Mouse (Mus musculus) heart, postnatal 36 days (tissue): ENCODE data around the gene Dapk3. TPM values are rescaled to one million over a fixed set of nuclear protein-coding genes. Genes with fewer than 3 reads are reported as not detected.
"Not testable (repeated sequence)": the region's sequence is repeated elsewhere in the genome, so short reads cannot be mapped to it uniquely, and the experiment has no call there.

Experiments
- DNase-seq, 2 experiments: peaks; one replicate each; pipeline ENCODE4 v3.0.0; 2021 to 2022
- intact Hi-C: fragments of 180-260 bp; cut with DNase I; formaldehyde crosslinking; loops from one replicate; pipeline ENCODE4 v1.15.1; 2025
- total RNA-seq, 2 experiments: library from RNA; stranded (reverse); gene quantifications; 2 replicates each; pipeline ENCODE4 v1.2.3; 2021

Dapk3 gene
- total RNA-seq, 2 experiments from 2014 or later, result 31.0 to 31.3 TPM

- DNase-seq, result peak; percentile 58 to 68
- intact Hi-C loops, result no loop called here
These were observed 38.1 kb upstream of the Dapk3 start for GRCm38 (mm10) chr10:81144667-81145066.

DNA sequence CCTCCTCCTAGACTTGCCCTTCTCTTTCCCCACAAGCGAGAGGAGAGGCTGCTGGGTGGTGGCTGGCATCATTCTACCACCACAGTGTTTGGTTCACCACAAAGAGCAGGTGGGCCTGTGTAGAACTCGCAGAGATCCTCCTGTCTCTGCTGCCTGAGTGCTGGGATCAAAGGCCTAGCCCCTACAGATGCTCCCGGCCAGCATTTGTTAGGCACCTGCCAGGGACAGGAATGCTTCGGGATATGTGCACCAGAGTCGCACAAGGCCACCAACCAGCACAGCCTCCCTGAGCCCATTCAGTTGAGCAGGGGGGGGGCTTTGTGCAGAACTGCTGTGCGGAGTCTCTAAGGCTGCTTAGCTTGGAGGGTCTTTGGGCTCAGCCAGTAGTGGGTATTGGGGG is 37.5 kb upstream of the Dapk3 start:
- intact Hi-C loops, result no loop called here
- DNase-seq, result no peak

GRCm38 (mm10) chr10:81145778-81146177 is 37.0 kb upstream of the Dapk3 start:
- DNase-seq, result no peak
- intact Hi-C loops, result loop anchor here (2.0 kb wide), 1 partner anchor 19 kb away; no protein-coding TSS in a partner anchor

DNA sequence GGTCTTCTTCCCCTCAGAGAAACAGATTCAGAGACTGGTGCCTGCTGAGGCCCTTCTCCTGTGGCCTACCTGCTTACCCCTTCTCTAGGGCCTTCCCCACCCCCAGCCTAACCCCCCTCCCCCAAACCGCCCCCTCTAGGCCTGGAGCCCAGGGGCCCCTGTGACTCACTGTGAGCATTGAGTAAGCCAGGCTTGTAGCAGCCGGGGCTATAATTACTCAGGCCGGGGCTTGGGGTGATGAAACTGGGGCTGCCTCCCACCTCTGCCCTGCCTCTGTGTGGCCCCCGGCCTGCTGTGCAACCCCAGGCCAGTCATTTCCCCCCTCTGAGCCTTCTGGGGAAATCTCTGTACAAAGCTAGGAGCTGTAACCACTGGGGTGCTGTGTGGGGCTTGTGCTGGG is 36.5 kb upstream of the Dapk3 start:
- intact Hi-C loops, result loop anchor here (2.0 kb wide), 1 partner anchor 19 kb away; no protein-coding TSS in a partner anchor
- no peak for DNase-seq

GRCm38 (mm10) chr10:81151261-81151660 is 31.5 kb upstream of the Dapk3 start:
- intact Hi-C loops, result no loop called here

GRCm38 (mm10) chr10:81152609-81153008 is 30.2 kb upstream of the Dapk3 start:
- intact Hi-C loops, result no loop called here
- DNase-seq, result no peak

More at GRCm38 (mm10) chr10:81151261-81151660, 31.5 kb upstream of the Dapk3 start:
- DNase-seq, result no peak

DNA sequence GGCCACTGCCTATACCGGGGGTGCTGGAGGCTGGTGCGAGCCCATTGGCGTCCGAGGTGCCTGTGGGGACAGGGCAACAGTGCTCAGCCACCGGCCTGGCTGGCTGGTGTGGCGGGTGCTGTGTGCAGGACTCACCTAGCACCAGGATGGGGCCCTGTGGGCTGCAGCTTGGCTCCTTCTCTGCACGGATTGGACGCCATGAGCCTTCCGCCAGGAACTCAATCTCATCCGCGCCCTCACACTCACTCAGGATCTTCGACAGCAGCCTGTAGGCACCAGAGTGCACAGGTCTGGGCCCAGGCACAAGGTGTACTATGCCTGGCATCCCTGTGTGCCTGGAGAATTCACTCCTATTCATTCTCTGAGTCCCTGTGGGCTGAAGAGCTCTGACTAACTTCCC is 28.5 kb upstream of the Dapk3 start:
- no peak for DNase-seq
- intact Hi-C loops, result no loop called here

DNA sequence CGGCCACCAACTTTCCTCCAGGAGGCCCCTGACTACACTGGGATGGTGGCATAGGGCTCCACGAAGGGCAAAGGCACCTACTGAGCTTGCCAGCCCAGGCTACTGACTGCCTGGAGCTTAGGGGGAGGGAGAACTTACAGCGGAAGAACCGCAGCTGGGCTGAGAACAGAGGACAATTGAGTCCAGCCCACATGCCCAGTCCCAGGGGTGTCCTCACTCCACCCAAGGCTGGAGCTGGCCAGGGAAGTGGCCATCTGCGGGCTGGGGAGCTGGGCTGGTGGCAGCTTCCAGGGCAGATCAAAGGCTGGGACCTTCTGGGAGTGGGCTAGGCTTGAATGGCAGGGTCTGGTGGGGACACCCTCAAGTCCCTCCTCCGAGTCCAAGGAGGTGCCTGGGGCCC is 28.1 kb upstream of the Dapk3 start:
- intact Hi-C loops, result no loop called here
- no peak for DNase-seq

DNA sequence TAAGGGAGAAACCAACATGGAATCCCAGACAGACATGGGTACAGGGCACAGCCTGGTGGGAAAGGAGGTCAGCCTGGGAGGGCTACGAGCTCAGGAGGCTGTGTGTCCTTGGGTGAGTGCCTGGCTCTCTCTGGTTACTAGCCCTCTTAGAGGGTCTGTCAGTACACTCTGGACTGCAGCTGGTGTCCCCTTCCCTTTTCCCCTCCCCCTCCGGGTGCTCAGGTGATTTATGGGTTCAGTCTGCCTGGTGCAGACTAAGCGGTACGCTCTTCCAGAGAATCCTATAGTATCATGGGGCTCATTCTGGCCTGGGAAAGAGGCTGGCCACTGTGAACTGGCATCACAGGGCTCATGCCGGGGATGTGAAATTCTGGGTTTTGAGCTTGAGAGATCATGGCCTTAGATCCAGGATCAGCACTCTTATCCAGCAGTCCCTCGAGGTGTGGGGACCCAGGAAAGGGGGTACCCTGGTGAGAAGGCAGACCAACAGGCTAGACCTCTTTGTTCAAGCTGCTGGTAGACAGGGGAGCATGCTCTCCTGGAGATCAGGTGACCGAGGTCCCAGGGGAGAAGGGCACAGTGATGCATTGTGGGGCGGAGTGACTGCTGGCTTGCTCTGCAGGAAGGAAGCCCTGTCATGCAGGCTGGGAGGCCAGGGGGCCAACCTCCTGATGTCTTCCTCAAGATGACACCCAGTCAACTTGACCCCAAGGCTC is 21.0 kb upstream of the Dapk3 start:
- intact Hi-C loops, result loop anchor here (5.0 kb wide), 1 partner anchor 139 kb away; no protein-coding TSS in a partner anchor
- no peak for DNase-seq

DNA sequence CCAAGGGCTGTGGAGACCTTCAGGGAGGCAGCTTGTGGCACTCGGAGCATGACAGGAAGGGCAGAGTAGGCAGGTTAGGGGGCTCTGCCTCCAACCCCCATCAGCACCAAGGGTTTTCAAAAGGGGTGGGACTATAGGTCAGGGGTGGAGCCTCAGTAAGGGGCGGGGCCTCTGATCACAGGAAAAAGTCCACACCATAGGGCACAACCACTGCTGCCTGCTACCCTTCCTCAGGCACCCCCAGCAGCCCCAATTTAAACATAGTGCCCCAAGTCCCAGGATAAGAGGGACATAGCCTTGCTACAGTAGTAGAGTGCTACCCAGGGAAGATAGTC is 20.5 kb upstream of the Dapk3 start:
- intact Hi-C loops, result loop anchor here (5.0 kb wide), 1 partner anchor 140 kb away; no protein-coding TSS in a partner anchor

DNA sequence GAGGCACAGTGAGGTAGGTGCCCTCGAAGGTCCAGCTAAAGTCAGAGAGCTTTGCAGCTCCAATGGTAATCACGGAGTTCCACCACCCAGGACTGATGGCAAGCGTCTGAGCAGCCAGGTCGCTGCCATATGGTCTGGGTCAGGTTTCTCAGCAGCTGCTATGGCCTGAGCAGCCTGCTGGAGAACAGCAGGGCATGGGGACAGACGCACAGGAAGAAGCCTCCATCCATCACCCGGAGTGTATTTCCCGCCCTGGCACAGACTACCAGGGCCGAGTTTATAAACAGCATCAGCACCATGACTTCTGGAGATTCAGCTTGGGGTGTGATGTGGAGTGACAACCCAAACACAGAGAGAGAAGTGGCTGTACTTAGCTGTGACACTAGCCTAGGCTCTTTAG is 17.7 kb upstream of the Dapk3 start:
- intact Hi-C loops, result loop anchor here (2.0 kb wide), 1 partner anchor 18 kb away; no protein-coding TSS in a partner anchor
- DNase-seq, result no peak

More for the DNA sequence above, 20.5 kb upstream of the Dapk3 start:
- no peak for DNase-seq

DNA sequence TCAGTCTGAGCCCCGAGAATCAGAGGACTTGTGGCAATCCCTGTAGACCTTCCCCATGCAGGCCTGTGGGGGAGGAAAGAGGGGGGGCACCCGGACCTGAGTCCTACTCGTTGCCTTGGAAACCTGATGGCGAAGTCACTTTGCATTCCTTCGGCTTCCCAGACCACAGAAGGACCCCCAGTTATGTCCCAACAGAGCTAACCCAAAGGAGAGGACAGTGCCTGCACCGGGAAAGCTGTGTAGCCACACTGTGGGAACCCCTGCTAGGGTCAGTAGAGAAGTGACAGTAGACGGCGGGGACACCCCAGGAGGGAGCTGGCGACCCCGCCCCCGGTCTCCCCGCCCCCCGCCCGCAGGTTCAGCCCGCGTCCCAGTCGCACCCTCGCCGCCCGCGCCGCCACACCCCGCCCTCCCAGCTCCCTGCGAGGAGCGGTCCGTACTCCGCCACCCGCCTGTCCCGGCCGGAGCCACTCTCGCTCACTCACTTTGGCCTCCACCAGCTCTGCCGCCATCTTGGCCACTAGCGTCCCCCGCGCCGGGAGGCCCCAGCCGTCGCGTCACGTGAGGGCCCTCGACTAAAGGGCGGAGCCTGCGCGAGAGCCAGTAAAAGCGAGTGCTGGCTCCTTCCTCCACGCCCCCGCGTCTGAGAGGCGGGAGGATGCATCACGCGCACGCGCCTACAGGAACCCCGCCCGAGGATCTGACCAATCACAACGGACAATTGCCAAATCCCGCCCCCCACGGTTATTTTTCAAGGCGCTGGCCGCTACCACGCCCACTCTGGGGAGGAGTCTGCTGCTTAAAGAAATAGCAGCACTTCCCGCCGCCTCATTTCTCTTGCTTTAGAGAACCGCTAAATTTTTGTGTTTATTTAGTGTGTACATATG is 15.4 kb upstream of the Dapk3 start, which contains the start of gene Pias4:
Gene Pias4 (minus strand): TSS at position 724 of the 887 bp plus-strand sequence.
- DNase-seq, result peak; percentile 100
- intact Hi-C loops, result no loop called here

DNA sequence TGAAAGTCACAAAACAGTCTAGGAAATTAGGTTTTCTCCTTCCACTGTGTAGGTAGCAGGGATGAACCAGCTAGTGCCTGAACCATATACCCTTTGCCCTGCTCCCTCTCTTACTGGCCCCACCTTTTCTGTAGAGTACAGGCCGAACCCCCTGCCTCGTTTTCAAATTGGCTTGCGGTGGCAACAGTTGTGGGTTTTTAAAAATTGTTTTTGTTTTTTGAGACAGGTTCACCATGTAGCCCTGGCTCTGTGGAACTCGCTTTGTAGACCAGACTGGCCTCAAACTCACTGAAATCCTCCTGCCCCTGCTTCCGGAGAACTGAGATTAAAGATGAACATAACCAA is 14.7 kb upstream of the Dapk3 start:
- DNase-seq, result no peak

DNA sequence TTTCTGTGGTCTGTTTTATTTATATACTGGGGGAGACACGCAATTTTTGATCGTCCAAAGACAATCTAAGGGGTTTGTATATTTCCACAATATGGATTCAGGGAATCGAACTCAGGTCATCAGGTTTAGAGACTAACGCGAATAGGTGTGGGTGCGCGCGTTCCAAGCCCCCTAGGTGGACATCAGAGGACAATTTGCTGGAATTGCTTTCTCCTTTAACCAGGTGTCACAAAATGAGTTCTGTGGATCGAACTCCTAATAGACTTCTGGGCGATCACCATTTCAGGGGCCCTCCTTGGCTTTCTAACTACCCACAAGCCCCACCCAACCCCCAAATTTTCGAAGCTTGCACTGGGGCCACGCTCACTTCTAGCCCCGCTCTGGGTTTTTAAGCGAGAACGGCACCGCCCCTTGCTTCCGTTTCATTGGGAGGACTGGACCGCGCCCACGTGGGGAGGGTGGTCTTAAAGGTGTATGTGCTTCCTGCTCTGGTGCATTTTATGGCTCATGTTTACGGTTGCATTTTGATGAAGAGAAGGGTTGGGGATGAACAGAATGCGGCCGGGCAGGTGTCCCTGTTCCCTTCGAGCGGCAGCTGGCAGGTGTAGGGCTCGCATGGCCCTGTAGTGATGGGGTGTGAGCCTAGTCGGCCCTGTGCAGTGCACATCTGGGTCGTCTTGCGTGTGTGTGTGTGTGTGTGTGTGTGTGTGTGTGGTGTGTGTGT is 14.1 kb upstream of the Dapk3 start:
- intact Hi-C loops, result no loop called here
- DNase-seq, result peak; percentile 85

More for the DNA sequence above, 14.7 kb upstream of the Dapk3 start:
- intact Hi-C loops, result no loop called here

GRCm38 (mm10) chr10:81169411-81169900 is 13.3 kb upstream of the Dapk3 start:
- intact Hi-C loops, DNase-seq: not testable (repeated sequence)

GRCm38 (mm10) chr10:81173132-81173531 is 9.7 kb upstream of the Dapk3 start:
- DNase-seq, result peak; percentile 84 to 87
- intact Hi-C loops, result no loop called here

DNA sequence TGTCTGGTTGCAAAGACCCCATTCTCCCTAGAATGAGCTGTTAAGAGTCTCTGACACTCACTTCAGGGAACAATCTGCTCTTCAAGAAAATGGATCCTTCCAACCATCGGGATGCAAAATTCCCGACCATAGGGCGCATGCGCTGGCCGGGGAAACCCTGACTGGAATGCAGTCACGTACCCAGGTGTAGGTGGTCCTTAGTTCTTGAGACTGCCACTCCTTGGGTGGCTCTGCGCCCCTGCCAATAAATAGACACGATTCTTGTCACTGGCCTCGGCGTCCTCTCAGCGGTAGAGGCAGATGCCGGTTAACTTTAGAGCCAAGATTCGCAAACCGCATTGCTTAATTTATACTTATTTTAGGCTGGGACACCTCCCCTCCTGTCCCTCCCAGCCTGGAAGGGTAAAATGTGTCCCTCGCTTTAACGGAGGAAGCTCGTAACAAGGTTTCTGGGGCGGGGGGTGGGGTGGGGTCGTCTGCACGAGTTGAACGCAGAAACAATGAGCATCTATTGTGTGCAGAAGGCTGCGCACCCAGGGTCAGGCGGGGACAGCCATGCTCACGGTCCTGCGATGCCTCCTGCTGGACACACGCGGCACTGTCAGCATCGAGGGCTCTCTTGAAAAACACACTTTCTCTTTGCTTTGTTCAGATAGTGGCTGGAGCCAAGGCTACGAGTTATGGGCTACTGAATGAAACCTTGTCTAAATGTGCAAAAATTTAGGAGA is 8.0 kb upstream of the Dapk3 start:
- DNase-seq, result peak; percentile 88 to 92
- intact Hi-C loops, result loop anchor here (2.0 to 5.0 kb wide), 2 partner anchors 37 to 174 kb away; partner anchors contain the start of gene Zbtb7a

DNA sequence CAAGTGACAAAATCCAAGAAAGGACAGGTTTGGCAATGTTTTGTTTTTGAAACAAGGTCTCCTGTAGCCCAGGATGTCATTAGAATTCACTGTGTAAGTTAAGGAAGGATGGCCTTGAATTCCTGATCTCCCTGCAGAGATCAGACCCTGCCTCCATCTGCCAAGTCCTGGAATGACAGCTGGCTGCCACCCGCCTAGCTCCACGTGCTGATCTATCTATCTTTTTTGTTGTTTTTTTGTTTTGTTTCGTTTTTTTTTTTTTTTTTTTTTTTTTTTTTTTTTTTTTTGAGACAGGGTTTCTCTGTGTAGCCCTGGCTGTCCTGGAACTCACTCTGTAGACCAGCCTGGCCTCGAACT is 7.5 kb upstream of the Dapk3 start:
- intact Hi-C loops, result loop anchor here (2.0 to 5.0 kb wide), 2 partner anchors 38 to 175 kb away; partner anchors contain the start of gene Zbtb7a
- DNase-seq, result not testable (repeated sequence)

- DNase-seq, result no peak
- intact Hi-C loops, result loop anchor here (2.0 to 5.0 kb wide), 2 partner anchors 39 to 175 kb away; partner anchors contain the start of gene Zbtb7a
These were observed 6.8 kb upstream of the Dapk3 start for GRCm38 (mm10) chr10:81175936-81176465.
